16 mouse cellular contexts compared by ENCODE assay signal in genomic region chr10:58885351-58885750, GRCm38 (mm10).
"Had no signal": no experiment of that assay in that cellular context is flagged by ENCODE, and none has a peak within 500 bp of the region (broad histone marks: within the 10 kb centered on the region; RNA-seq: fewer than 3 reads in every experiment).

No protein-coding gene starts in this region.

- H3K4me3 ChIP-seq: kidney, embryonic 15.5 days; limb, embryonic 15.5 days; liver, embryonic 12.5 days; midbrain, embryonic 12.5 days; myocyte had no signal

- H3K9ac ChIP-seq: kidney, embryonic 15.5 days; limb, embryonic 15.5 days; liver, embryonic 12.5 days; lung, embryonic 14.5 days; midbrain, embryonic 12.5 days had no signal

- DNase-seq: kidney, adult 2 months; kidney, postnatal 14 days; layer of hippocampus, adult 9-11 months; layer of hippocampus, postnatal 36 days; lung, embryonic 14.5 days; lung, postnatal 10 days; lung, postnatal 4 days; right cerebral cortex, postnatal 4 days; spleen, adult 18-20 months; thymus, adult 18-20 months; thymus, postnatal 14 days had no signal

- H3K4me2 ChIP-seq: kidney, embryonic 15.5 days; limb, embryonic 15.5 days; liver, embryonic 12.5 days; lung, embryonic 14.5 days; midbrain, embryonic 12.5 days had no signal

- H3K27ac ChIP-seq: kidney, embryonic 15.5 days; limb, embryonic 15.5 days; liver, embryonic 12.5 days; midbrain, embryonic 12.5 days had no signal

- H3K4me1 ChIP-seq: kidney, embryonic 15.5 days; limb, embryonic 15.5 days; liver, embryonic 12.5 days had no signal

- H3K9me3 ChIP-seq: limb, embryonic 15.5 days; liver, embryonic 12.5 days; midbrain, embryonic 12.5 days had no signal

- H3K27me3 ChIP-seq: kidney, embryonic 15.5 days; limb, embryonic 15.5 days; liver, embryonic 12.5 days had no signal

- ATAC-seq: liver, embryonic 12.5 days had no signal

- H3K36me3 ChIP-seq: kidney, embryonic 15.5 days; limb, embryonic 15.5 days; liver, embryonic 12.5 days; midbrain, embryonic 12.5 days had no signal
